Mouse (Mus musculus): ENCODE results near the gene Kcnc1. TPM values are rescaled to one million over a fixed set of nuclear protein-coding genes. Genes with fewer than 3 reads are reported as not detected.

The Kcnc1 gene
- polyA plus RNA-seq, 1 experiment from 2014 or later = 0.03 TPM

GRCm38 (mm10) chr7:46447473-46448165, 51.3 kb downstream of the Kcnc1 start:
- no peak for DNase-seq (ENCODE audit: low spot score)
- Histone ChIP-seq H3K4me1 (no peaks in the 10 kb centered on the region), H3K9me3 (replicated peaks) (no peaks in the 10 kb centered on the region), H3K27me3 (ENCODE audit: low read depth, poor library complexity, severe bottlenecking) (no peaks in the 10 kb centered on the region), H3K27ac (no peak overlapping the region), H3K4me3 (no peak overlapping the region), H3K36me3 (no peaks in the 10 kb centered on the region)
- WGBS = 69% methylated on average over 9 of the region's 9 CpGs

GRCm38 (mm10) chr7:46448922-46449645, 52.8 kb downstream of the Kcnc1 start:
- 62% methylated on average over 6 of the region's 6 CpGs for WGBS
- Histone ChIP-seq H3K9me3 (replicated peaks) (no peaks in the 10 kb centered on the region), H3K27ac (no peak overlapping the region), H3K36me3 (no peaks in the 10 kb centered on the region), H3K4me1 (peaks cover 5% of the 10 kb centered on the region), H3K27me3 (ENCODE audit: low read depth, poor library complexity, severe bottlenecking) (no peaks in the 10 kb centered on the region), H3K4me3 (no peak overlapping the region)
- no peak for DNase-seq (ENCODE audit: low spot score)

- Histone ChIP-seq H3K27me3 (ENCODE audit: low read depth, poor library complexity, severe bottlenecking) (no peaks in the 10 kb centered on the region), H3K4me3 (no peak overlapping the region), H3K27ac (no peak overlapping the region), H3K4me1 (peaks cover 7% of the 10 kb centered on the region), H3K36me3 (no peaks in the 10 kb centered on the region), H3K9me3 (replicated peaks) (no peaks in the 10 kb centered on the region)
- no peak for DNase-seq (ENCODE audit: low spot score)
- 34% methylated on average over 10 of the region's 10 CpGs for WGBS
Observed at GRCm38 (mm10) chr7:46453930-46454679, 57.8 kb downstream of the Kcnc1 start.

GRCm38 (mm10) chr7:46457889-46458288, 61.6 kb downstream of the Kcnc1 start:
- peaks cover 7% of the 10 kb centered on the region for H3K4me1 ChIP-seq
- H3K36me3 ChIP-seq = no peaks in the 10 kb centered on the region
- no peak overlapping the region for H3K27ac ChIP-seq
- H3K4me3 ChIP-seq = no peak overlapping the region
- no peak for DNase-seq (ENCODE audit: low spot score)
- no peaks in the 10 kb centered on the region for H3K27me3 ChIP-seq (ENCODE audit: low read depth, poor library complexity, severe bottlenecking)
- H3K9me3 ChIP-seq (replicated peaks) = no peaks in the 10 kb centered on the region
- WGBS = 94% methylated on average over 3 of the region's 3 CpGs

- 90% methylated on average over 2 of the region's 2 CpGs for WGBS
- Histone ChIP-seq H3K27me3 (ENCODE audit: low read depth, poor library complexity, severe bottlenecking) (no peaks in the 10 kb centered on the region), H3K36me3 (no peaks in the 10 kb centered on the region)
Observed at GRCm38 (mm10) chr7:46459200-46459599, 62.9 kb downstream of the Kcnc1 start.

GRCm38 (mm10) chr7:46459605-46460245, 63.4 kb downstream of the Kcnc1 start:
- no peak for DNase-seq (ENCODE audit: low spot score)
- no peak overlapping the region for H3K27ac ChIP-seq
- no peaks in the 10 kb centered on the region for H3K4me1 ChIP-seq
- WGBS = 87% methylated on average over 9 of the region's 9 CpGs
- no peaks in the 10 kb centered on the region for H3K27me3 ChIP-seq (ENCODE audit: low read depth, poor library complexity, severe bottlenecking)
- H3K9me3 ChIP-seq (replicated peaks) = no peaks in the 10 kb centered on the region
- H3K36me3 ChIP-seq = no peaks in the 10 kb centered on the region
- H3K4me3 ChIP-seq = no peak overlapping the region

More at GRCm38 (mm10) chr7:46459200-46459599, 62.9 kb downstream of the Kcnc1 start:
- no peak overlapping the region for H3K4me3 ChIP-seq
- H3K9me3 ChIP-seq (replicated peaks) = no peaks in the 10 kb centered on the region
- DNase-seq (ENCODE audit: low spot score) = no peak
- H3K4me1 ChIP-seq = peaks cover 1% of the 10 kb centered on the region
- no peak overlapping the region for H3K27ac ChIP-seq

- DNase-seq (ENCODE audit: low spot score) = no peak
- H3K27ac ChIP-seq = no peak overlapping the region
- H3K4me3 ChIP-seq = no peak overlapping the region
- H3K36me3 ChIP-seq = no peaks in the 10 kb centered on the region
- H3K27me3 ChIP-seq (ENCODE audit: low read depth, poor library complexity, severe bottlenecking) = no peaks in the 10 kb centered on the region
- no peaks in the 10 kb centered on the region for H3K4me1 ChIP-seq
- H3K9me3 ChIP-seq (replicated peaks) = no peaks in the 10 kb centered on the region
- 70% methylated on average over 8 of the region's 8 CpGs for WGBS
Observed at GRCm38 (mm10) chr7:46462287-46462686, 66.0 kb downstream of the Kcnc1 start.

- DNase-seq (ENCODE audit: low spot score) = no peak
- Histone ChIP-seq H3K4me3 (no peak overlapping the region), H3K36me3 (no peaks in the 10 kb centered on the region), H3K9me3 (replicated peaks) (no peaks in the 10 kb centered on the region), H3K4me1 (no peaks in the 10 kb centered on the region), H3K27me3 (ENCODE audit: low read depth, poor library complexity, severe bottlenecking) (no peaks in the 10 kb centered on the region), H3K27ac (no peak overlapping the region)
- 77% methylated on average over 8 of the region's 8 CpGs for WGBS
Observed at GRCm38 (mm10) chr7:46463136-46463535, 66.8 kb downstream of the Kcnc1 start.

- DNase-seq (ENCODE audit: low spot score) = no peak
- Histone ChIP-seq H3K9me3 (replicated peaks) (no peaks in the 10 kb centered on the region), H3K4me3 (no peak overlapping the region), H3K36me3 (no peaks in the 10 kb centered on the region), H3K27ac (no peak overlapping the region), H3K27me3 (ENCODE audit: low read depth, poor library complexity, severe bottlenecking) (no peaks in the 10 kb centered on the region), H3K4me1 (no peaks in the 10 kb centered on the region)
- WGBS = 82% methylated on average over 7 of the region's 7 CpGs
Observed at GRCm38 (mm10) chr7:46466422-46466981, 70.2 kb downstream of the Kcnc1 start.

- DNase-seq (ENCODE audit: low spot score) = no peak
- Histone ChIP-seq H3K27ac (no peak overlapping the region), H3K4me1 (peaks cover 6% of the 10 kb centered on the region; the same call in 1 of the 2 replicates), H3K27me3 (ENCODE audit: low read depth, poor library complexity, severe bottlenecking) (no peaks in the 10 kb centered on the region), H3K4me3 (no peak overlapping the region), H3K36me3 (no peaks in the 10 kb centered on the region), H3K9me3 (replicated peaks) (no peaks in the 10 kb centered on the region)
- WGBS = 94% methylated on average over 3 of the region's 3 CpGs
Observed at GRCm38 (mm10) chr7:46469542-46469941, 73.2 kb downstream of the Kcnc1 start.

GRCm38 (mm10) chr7:46471054-46471737, 74.9 kb downstream of the Kcnc1 start:
- Histone ChIP-seq H3K4me1 (peaks cover 6% of the 10 kb centered on the region; the same call in 1 of the 2 replicates), H3K27me3 (ENCODE audit: low read depth, poor library complexity, severe bottlenecking) (no peaks in the 10 kb centered on the region), H3K27ac (no peak overlapping the region), H3K36me3 (no peaks in the 10 kb centered on the region), H3K4me3 (no peak overlapping the region), H3K9me3 (replicated peaks) (no peaks in the 10 kb centered on the region)
- DNase-seq (ENCODE audit: low spot score) = no peak
- WGBS = 70% methylated on average over 7 of the region's 7 CpGs

GRCm38 (mm10) chr7:46473141-46473540, 76.8 kb downstream of the Kcnc1 start:
- Histone ChIP-seq H3K27ac (no peak overlapping the region), H3K36me3 (no peaks in the 10 kb centered on the region), H3K4me1 (peaks cover 6% of the 10 kb centered on the region; the same call in 1 of the 2 replicates), H3K4me3 (no peak overlapping the region), H3K9me3 (replicated peaks) (no peaks in the 10 kb centered on the region), H3K27me3 (ENCODE audit: low read depth, poor library complexity, severe bottlenecking) (no peaks in the 10 kb centered on the region)
- 39% methylated on average over 9 of the region's 9 CpGs for WGBS
- DNase-seq (ENCODE audit: low spot score) = no peak
